Mouse (Mus musculus): ENCODE data around the gene Pdgfc.
"Not testable (repeated sequence)": the region's sequence is repeated elsewhere in the genome, so short reads cannot be mapped to it uniquely, and the experiment has no call there.

Gene Pdgfc

DNA sequence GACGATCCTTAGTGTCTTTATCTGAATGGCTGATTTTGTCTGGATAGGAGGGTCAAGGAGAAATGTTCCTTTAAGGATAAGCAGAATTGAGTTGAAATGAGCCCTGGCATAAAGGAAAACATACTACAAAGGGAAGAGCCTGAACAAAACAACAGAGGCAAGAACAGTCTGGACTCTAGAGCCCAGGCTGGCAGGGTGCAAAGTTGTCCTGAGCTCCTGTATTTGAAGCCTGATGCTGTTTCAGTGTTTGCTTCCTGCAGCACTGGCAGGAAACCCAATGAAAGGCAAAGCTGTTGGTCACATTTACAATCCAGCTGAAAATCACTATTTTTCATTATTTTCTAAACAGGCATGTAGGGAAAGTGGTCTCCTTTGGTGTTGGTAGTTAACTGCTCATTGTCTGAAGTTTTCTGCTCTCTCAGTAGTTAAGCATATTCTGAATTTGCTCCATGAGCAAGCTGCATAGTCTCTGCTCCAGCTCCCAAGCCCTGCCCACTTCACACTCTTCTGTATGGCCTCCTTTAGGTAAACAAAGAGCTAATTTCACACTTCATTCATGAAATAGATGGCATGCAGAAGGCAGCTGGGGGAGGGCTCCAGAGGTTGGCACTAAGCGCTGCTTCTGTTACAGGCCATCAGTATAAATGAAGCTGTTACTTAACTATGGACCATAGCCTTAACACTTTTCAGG is 8.6 kb downstream of the Pdgfc start:
- in situ Hi-C loops (cut with MboI, MseI), result loop anchor here in 1 of 2 experiments (25.0 kb wide), 1 partner anchor 743 kb away; no protein-coding TSS in a partner anchor

DNA sequence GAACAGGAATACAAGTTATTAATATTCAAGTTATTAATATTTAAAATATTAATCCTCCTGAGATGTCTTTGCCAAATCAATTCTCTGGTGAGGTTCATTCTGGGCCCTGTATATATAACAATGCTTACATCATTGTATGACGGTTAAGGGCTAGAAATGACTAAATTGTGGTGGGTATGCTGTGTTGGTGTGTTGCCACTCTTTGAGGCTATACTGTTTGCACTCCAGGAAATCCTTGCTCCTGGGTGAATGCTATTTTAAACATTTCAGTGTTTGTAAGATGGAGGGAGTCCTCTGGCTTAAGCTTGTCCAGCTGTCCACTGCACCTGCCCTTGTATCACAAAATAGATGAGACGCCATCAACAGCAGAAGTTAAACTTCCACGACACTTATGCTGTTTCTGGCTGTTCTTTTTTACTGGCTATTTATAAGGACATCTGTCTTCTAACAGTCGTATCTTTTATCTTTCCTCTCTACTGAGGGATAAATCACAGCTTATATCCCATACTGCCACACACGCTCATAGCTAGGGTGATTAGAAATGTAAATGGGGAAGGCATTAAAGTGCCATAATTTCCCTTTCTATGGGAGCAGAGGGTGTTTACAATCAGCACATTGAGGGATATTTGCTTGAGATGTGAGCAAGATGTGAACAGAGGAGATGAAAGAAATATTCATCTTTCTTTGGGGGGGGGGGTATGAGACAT is 9.3 kb downstream of the Pdgfc start:
- in situ Hi-C loops (cut with MboI, MseI), result loop anchor here in 1 of 2 experiments (25.0 kb wide), 1 partner anchor 742 kb away; no protein-coding TSS in a partner anchor

- in situ Hi-C loops (cut with MboI, MseI), result loop anchor here in 1 of 2 experiments (25.0 kb wide), 1 partner anchor 740 kb away; no protein-coding TSS in a partner anchor
Observed at GRCm38 (mm10) chr3:81046652-81047607, 10.7 kb downstream of the Pdgfc start.

DNA sequence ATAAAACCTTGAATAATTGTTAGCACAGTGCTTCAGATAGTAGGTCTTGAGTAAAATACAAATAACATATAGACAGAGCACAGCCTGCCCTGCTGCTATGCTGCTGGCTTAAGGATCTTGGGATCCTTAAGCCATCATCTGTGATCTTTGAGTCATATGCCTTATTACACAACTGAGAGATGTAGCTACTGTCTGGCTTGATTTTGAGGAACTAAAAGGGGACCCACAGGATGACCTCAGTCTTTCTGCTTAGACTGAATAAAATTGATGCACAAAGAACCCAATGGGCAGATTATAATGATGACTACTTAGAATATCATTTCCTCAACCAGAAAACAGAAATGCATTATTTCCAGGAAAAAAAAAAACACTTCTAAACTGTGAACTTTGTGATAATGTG is 15.3 kb downstream of the Pdgfc start:
- in situ Hi-C loops (cut with MboI, MseI), result no loop called here

GRCm38 (mm10) chr3:81052422-81052821 is 16.2 kb downstream of the Pdgfc start:
- in situ Hi-C loops (cut with MboI, MseI), result no loop called here

GRCm38 (mm10) chr3:81054074-81054473 is 17.9 kb downstream of the Pdgfc start:
- in situ Hi-C loops (cut with MboI, MseI), result no loop called here

- in situ Hi-C loops (cut with MboI, MseI), result no loop called here
Observed at GRCm38 (mm10) chr3:81057719-81058118, 21.5 kb downstream of the Pdgfc start.

- in situ Hi-C loops (cut with MboI, MseI), result no loop called here
Observed at GRCm38 (mm10) chr3:81058527-81059031, 22.4 kb downstream of the Pdgfc start.

GRCm38 (mm10) chr3:81068550-81068949 is 32.3 kb downstream of the Pdgfc start:
- in situ Hi-C loops (cut with MboI, MseI), result no loop called here

GRCm38 (mm10) chr3:81101136-81101535 is 64.9 kb downstream of the Pdgfc start:
- in situ Hi-C loops (cut with MboI, MseI), result no loop called here

DNA sequence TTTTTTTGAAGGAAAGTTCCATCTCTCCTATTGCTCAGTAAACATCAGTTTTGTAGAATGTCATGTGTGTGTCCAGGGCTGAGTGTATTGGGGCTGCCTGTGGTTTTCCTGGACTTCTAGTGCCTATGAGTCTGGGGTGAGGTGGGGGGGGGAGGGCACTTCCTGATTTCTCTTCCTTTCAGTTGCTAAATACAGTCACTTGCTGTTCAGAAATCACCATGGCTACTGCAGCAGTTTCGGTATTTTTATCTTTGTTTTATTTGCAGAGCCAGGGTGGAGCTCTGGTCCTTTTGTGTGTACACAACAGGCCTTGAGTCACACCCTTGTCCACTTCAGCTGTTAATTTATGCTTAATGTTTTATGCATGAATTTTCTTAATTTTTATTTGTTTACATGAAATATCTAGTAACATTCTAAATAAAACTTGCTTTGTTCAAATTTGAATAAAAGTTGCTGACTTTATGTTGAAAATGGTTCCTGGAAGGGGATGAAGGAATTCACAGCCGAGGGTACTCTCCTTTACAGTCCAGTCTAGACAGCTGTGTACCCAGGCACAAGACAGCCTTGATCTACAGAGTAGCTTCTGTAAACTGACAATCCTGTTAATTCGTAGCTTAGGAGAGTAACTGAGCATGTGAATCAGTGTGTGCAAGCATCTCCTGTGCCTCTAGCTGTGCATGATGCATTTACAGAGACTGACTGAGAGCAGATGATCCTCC is 66.1 kb downstream of the Pdgfc start:
- in situ Hi-C loops (cut with MboI, MseI), result no loop called here

GRCm38 (mm10) chr3:81102877-81103420 is 66.7 kb downstream of the Pdgfc start:
- in situ Hi-C loops (cut with MboI, MseI), result no loop called here

DNA sequence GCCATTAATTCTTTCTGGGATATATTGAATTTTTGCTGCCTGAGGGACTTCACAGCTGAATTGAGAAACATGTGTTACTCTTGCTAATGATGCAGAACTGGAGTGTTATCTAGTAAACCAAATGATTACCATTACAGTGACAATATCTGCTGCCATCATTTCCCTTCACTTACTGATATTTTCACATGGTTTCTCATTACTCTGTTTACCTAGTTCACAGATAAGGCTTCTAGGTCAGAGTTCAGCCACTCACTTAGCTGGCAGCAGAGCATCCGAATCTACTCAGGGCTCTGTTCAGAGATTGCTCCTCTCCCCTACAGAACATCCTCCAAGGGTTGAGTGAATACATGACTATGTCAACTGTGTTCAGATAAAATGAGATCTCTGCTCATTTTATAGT is 71.3 kb downstream of the Pdgfc start:
- in situ Hi-C loops (cut with MboI, MseI), result no loop called here

DNA sequence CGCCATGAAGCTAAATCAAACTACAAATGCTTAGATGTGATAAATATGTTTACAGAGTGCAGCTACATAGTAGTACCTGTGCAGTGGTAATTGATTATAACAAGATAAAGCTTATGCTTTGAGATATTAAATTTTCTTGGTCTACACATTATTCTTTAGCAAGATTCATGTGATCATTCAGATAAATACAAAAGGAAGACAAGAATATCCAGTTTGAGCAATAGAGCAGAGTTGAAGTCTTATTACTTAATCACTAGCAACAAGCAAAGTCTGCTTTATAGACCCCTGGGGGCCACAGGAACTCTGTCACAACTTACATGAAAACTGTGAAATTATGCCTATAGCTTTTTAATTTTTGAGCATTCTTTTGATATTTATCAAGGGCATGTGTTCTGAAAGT is 74.8 kb downstream of the Pdgfc start:
- in situ Hi-C loops (cut with MboI, MseI), result no loop called here

DNA sequence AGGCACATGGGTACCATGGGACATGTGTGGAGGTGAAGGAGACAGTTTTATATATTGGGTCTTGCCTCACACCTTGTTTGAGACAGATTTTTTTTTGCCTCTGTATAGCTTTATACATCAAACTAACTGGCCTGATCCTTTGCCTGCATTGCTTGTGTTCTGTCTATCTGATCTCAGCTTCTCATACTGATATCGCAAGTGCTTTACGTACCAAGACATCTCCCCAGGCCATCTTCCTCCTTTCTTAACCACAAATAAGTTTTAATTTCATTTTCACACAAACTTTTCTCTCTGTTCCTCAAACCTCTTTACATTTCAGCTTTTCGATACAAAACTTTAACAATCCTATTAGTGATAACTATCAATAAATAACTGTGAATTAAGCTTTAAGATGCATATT is 76.7 kb downstream of the Pdgfc start:
- in situ Hi-C loops (cut with MboI, MseI), result no loop called here

GRCm38 (mm10) chr3:81120664-81121063 is 84.4 kb downstream of the Pdgfc start:
- in situ Hi-C loops (cut with MboI, MseI), result no loop called here

GRCm38 (mm10) chr3:81121731-81122130 is 85.5 kb downstream of the Pdgfc start:
- in situ Hi-C loops (cut with MboI, MseI), result no loop called here

GRCm38 (mm10) chr3:81123461-81123860 is 87.2 kb downstream of the Pdgfc start:
- in situ Hi-C loops (cut with MboI, MseI), result no loop called here

GRCm38 (mm10) chr3:81127013-81127412 is 90.8 kb downstream of the Pdgfc start:
- in situ Hi-C loops (cut with MboI, MseI), result no loop called here

- in situ Hi-C loops (cut with MboI, MseI), result no loop called here
Observed at GRCm38 (mm10) chr3:81136985-81137384, 100.8 kb downstream of the Pdgfc start.

DNA sequence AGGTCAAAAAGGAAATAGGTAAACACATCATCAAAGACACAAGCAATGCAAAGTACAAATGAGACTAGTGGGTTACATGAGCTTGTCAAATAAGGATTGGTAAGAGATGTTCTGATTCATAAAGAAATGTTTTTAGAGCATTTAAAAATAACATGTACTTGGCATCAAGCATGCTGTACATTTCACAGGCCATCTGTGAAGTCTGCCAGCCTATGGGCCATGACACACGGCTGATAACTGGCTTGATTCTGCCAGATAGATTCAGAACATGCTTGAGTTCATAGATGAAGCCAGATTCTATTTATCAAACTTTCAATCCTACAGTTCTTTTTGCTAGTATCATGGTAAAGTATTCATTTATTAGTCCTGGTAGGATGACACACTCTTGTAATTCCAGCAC is 101.8 kb downstream of the Pdgfc start:
- in situ Hi-C loops (cut with MboI, MseI), result not testable (repeated sequence)

All from T-helper 17 cell (primary cell).